ENCODE assay signal across 17 mouse cellular contexts in genomic region chr4:88003159-88003948, GRCm38 (mm10). TPM values are rescaled to one million over a fixed set of nuclear protein-coding genes. Genes with fewer than 3 reads are reported as not detected.
DNase-seq lines count a peak whose midpoint lies in the region; ATAC-seq and TF ChIP-seq lines count a peak whose summit lies in the region.
"Had no signal": no experiment of that assay in that cellular context is flagged by ENCODE, and none has a peak within 500 bp of the region (broad histone marks: within the 10 kb centered on the region; RNA-seq: fewer than 3 reads in every experiment).

No protein-coding gene starts in this region.

- no peaks in the 10 kb centered on the region for H3K9me3 ChIP-seq in liver, embryonic 11.5 days (ENCODE audit: control insufficient read depth, low read length)
- H3K9me3 ChIP-seq in G1E (replicated peaks) = no peaks in the 10 kb centered on the region
- no peaks in the 10 kb centered on the region for H3K9me3 ChIP-seq in heart, embryonic 16.5 days (replicated peaks; ENCODE audit: control insufficient read depth, low read length)
- H3K9me3 ChIP-seq: embryonic facial prominence, embryonic 12.5 days; forebrain, embryonic 12.5 days; hindbrain, embryonic 15.5 days; kidney, embryonic 15.5 days; limb, embryonic 13.5 days; midbrain, embryonic 13.5 days; neural tube, embryonic 15.5 days had no signal

- DNase-seq in liver, embryonic 11.5 days (ENCODE audit: low spot score) = no peak
- DNase-seq in liver (no peak), G1E (ENCODE audit: low spot score) (peak; percentile 15)
- DNase-seq in naive thymus-derived CD4-positive, alpha-beta T cell, adult 2 months (ENCODE audit: low read depth) = peak; percentile 42
- DNase-seq in thymus, postnatal 4 days = no peak
- no peak for DNase-seq in spleen, adult 18-20 months
- DNase-seq: cerebellum, postnatal 10 days; gastrocnemius, adult 2 months; right cerebral cortex, postnatal 4 days had no signal

- peaks cover 4% of the 10 kb centered on the region; the same call in 1 of the 2 replicates for H3K4me1 ChIP-seq in liver, embryonic 11.5 days (replicated peaks; ENCODE audit: control insufficient read depth, insufficient read depth, low read length)
- H3K4me1 ChIP-seq in G1E (ENCODE audit: insufficient read depth, low read depth, low read length) = peaks cover 46% of the 10 kb centered on the region
- H3K4me1 ChIP-seq in heart, embryonic 16.5 days (ENCODE audit: control insufficient read depth, insufficient read depth, low read length) = peaks cover 23% of the 10 kb centered on the region
- H3K4me1 ChIP-seq: embryonic facial prominence, embryonic 12.5 days; forebrain, embryonic 12.5 days; hindbrain, embryonic 15.5 days had no signal

- no peak overlapping the region for H3K4me2 ChIP-seq in liver, embryonic 11.5 days
- peak overlapping the region; percentile 24; the same call in 1 of the 2 replicates for H3K4me2 ChIP-seq in heart, embryonic 16.5 days (ENCODE audit: low read depth, low read length)
- H3K4me2 ChIP-seq: embryonic facial prominence, embryonic 12.5 days; forebrain, embryonic 12.5 days; hindbrain, embryonic 15.5 days; kidney, embryonic 15.5 days; limb, embryonic 13.5 days; midbrain, embryonic 13.5 days; neural tube, embryonic 15.5 days had no signal

- H3K27ac ChIP-seq in liver, embryonic 11.5 days (ENCODE audit: low read depth, low read length) = no peak overlapping the region
- H3K27ac ChIP-seq in heart, embryonic 16.5 days (ENCODE audit: low read length) = 0 out of 2 replicates have a peak overlapping the region, but pooled peaks have one; percentile 8
- H3K27ac ChIP-seq: embryonic facial prominence, embryonic 12.5 days; forebrain, embryonic 12.5 days; gastrocnemius, adult 2 months; hindbrain, embryonic 15.5 days; kidney, embryonic 15.5 days; limb, embryonic 13.5 days; midbrain, embryonic 13.5 days; neural tube, embryonic 15.5 days had no signal

- ATAC-seq in liver, embryonic 11.5 days (replicated peaks; ENCODE audit: low FRiP score) = peak; percentile 65; the same call in 1 of the 2 replicates
- peak; percentile 51 for ATAC-seq in G1E (ENCODE audit: extremely low read depth, insufficient number of reproducible peaks, low FRiP score, poor library complexity, severe bottlenecking)
- ATAC-seq in heart, embryonic 16.5 days (replicated peaks; ENCODE audit: extremely low read depth, insufficient read depth, low FRiP score) = peak; percentile 28; the same call in 1 of the 2 replicates
- ATAC-seq: midbrain, embryonic 13.5 days had no signal

- H3K4me3 ChIP-seq in liver, embryonic 11.5 days (ENCODE audit: low read depth, low read length) = no peak overlapping the region
- no peak overlapping the region for H3K4me3 ChIP-seq in G1E (ENCODE audit: low read depth, low read length)
- no peak overlapping the region for H3K4me3 ChIP-seq in heart, embryonic 16.5 days (ENCODE audit: low read length)
- H3K4me3 ChIP-seq: embryonic facial prominence, embryonic 12.5 days; forebrain, embryonic 12.5 days; gastrocnemius, adult 2 months; hindbrain, embryonic 15.5 days; kidney, embryonic 15.5 days; limb, embryonic 13.5 days; midbrain, embryonic 13.5 days; neural tube, embryonic 15.5 days had no signal

- H3K27me3 ChIP-seq in liver, embryonic 11.5 days (replicated peaks; ENCODE audit: control insufficient read depth, insufficient read depth, low read length) = no peaks in the 10 kb centered on the region
- no peaks in the 10 kb centered on the region for H3K27me3 ChIP-seq in G1E (ENCODE audit: insufficient read depth, low read length)
- H3K27me3 ChIP-seq in heart, embryonic 16.5 days (ENCODE audit: control insufficient read depth, insufficient read depth, low read length) = no peaks in the 10 kb centered on the region
- H3K27me3 ChIP-seq: embryonic facial prominence, embryonic 12.5 days; forebrain, embryonic 12.5 days; hindbrain, embryonic 15.5 days; kidney, embryonic 15.5 days; limb, embryonic 13.5 days; midbrain, embryonic 13.5 days; neural tube, embryonic 15.5 days had no signal

- peaks cover 2% of the 10 kb centered on the region; the same call in 1 of the 2 replicates for H3K36me3 ChIP-seq in liver, embryonic 11.5 days (ENCODE audit: control insufficient read depth, insufficient read depth, low read length)
- H3K36me3 ChIP-seq in G1E (replicated peaks) = peaks cover 23% of the 10 kb centered on the region
- no peaks in the 10 kb centered on the region for H3K36me3 ChIP-seq in heart, embryonic 16.5 days (ENCODE audit: control insufficient read depth, insufficient read depth)
- H3K36me3 ChIP-seq: forebrain, embryonic 12.5 days; hindbrain, embryonic 15.5 days; neural tube, embryonic 15.5 days had no signal

- no peak for TF ChIP-seq CTCF in G1E (IDR thresholded peaks at IDR 0.05; ENCODE audit: low read depth, low read length)

- 40% methylated on average over 9 of the region's 9 CpGs for WGBS in liver, embryonic 11.5 days
- 33% methylated on average over 9 of the region's 9 CpGs for WGBS in heart, embryonic 16.5 days

- H3K9ac ChIP-seq in liver, embryonic 11.5 days (ENCODE audit: low read depth, low read length) = no peak overlapping the region
- no peak overlapping the region for H3K9ac ChIP-seq in heart, embryonic 16.5 days (ENCODE audit: low read length)
- H3K9ac ChIP-seq: embryonic facial prominence, embryonic 12.5 days; forebrain, embryonic 12.5 days; hindbrain, embryonic 15.5 days; kidney, embryonic 15.5 days; limb, embryonic 13.5 days; midbrain, embryonic 13.5 days; neural tube, embryonic 15.5 days had no signal

RNA-seq across cellular contexts. Expression of gene Mllt3, which starts 29.8 kb away (rescaled TPM):
- 77.1 and 77.5 TPM in 2 replicates for polyA plus RNA-seq in liver, embryonic 11.5 days (2014; fragmentation: Nextera tagmentation; extraction: Ambion mirVana)
- 105 and 123 TPM in 2 replicates for total RNA-seq in G1E (2014; fragmentation: Nextera tagmentation)
- total RNA-seq in G1E (2017) = 79.6 and 97.8 TPM in 2 replicates
- polyA plus RNA-seq in G1E (2012) = 10.6 and 12.1 TPM in 2 replicates
- 23.2 and 26.5 TPM in 2 replicates for polyA plus RNA-seq in heart, embryonic 16.5 days (2015; fragmentation: Nextera tagmentation; extraction: Ambion mirVana)

Comparison
In these comparisons a context has a peak if more than half of its experiments do, and no peak if none do; other contexts are left out.
1. DNase-seq: peak in G1E (single experiment) and naive thymus-derived CD4-positive, alpha-beta T cell, adult 2 months (single experiment); none in liver, embryonic 11.5 days (single experiment), liver (single experiment), thymus, postnatal 4 days (single experiment) and spleen, adult 18-20 months (0 of 2).
2. Peak in every context shown above with its lines, with median percentiles within 50 percentile points of each other: ATAC-seq.